Mouse (Mus musculus): ENCODE data around the gene Rplp0.

DNA sequence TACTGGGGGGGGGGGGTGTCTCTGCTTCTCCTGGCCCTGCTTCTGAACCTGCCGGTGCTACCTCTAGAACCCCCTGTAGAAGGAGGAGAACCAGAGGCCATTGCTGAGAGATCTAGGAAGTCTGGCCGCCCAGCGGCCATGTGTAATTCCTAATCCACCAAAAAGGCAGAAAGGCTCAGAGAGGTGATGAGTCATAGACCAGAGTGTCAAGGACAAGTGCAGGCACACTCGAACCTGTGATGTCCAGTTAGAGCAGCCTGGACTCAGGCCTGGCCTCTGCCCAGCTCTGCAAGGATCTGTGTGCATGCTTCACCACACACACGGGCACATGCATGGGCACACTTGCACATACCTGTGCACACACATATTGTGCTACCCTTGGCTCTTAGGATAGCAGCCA, 31.1 kb upstream of the Rplp0 start:
- TF ChIP-seq ZNF384 (IDR thresholded peaks at IDR 0.05; ENCODE audit: low read depth, low read length), result no peak
- no peak for TF ChIP-seq ZC3H11A (IDR thresholded peaks at IDR 0.05; ENCODE audit: borderline replicate concordance, low read depth, low read length)
- no peak for TF ChIP-seq CHD2 (IDR thresholded peaks at IDR 0.05; ENCODE audit: low read depth, low read length)
- TF ChIP-seq HCFC1 (IDR thresholded peaks at IDR 0.05; ENCODE audit: borderline replicate concordance, insufficient read depth, low read length), result no peak
- no peak for TF ChIP-seq MAFK (IDR thresholded peaks at IDR 0.05; ENCODE audit: insufficient read depth, low read depth, low read length)
